Mouse (Mus musculus) urinary bladder, postnatal 10 days (tissue): ENCODE data around the gene Mprip.

Source experiments
- DNase-seq: peaks from one replicate; pipeline ENCODE4 v3.0.0; 2022; ENCODE audit warnings: low spot score

Mprip gene

DNA sequence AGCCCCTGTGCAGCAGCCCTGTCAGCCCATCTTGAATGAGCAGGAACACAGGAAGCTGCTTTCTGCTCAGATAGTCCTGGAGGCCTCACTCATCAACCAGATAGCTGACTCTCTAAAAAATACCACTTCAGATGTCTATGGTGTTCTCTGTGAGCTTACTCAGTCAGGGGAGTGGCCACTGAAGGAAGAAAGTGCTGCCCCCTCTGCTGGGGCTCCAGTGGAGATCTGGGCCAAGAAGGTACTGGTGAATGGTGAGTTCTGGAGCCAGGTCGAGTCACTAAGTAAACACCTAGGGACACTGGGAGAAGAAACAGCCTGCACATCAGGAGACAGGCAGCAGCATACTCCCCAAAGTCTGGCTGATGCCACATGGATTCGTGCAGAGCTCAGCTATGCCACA, 98.5 kb downstream of the Mprip start:
- DNase-seq: no peak

DNA sequence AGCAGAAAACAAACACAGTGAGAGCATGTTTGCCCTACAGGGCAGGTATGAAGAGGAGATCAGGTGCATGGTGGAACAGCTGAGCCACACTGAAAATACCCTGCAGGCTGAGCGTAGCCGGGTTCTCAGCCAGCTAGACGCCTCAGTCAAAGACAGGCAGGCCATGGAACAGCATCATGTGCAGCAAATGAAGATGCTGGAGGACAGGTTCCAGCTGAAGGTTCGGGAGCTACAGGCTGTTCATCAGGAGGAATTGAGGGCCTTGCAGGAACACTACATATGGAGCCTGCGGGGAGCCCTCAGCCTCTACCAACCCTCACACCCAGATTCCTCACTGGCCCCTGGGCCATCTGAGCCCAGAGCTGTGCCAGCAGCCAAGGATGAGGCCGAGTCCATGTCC, 99.7 kb downstream of the Mprip start:
- no peak for DNase-seq

DNA sequence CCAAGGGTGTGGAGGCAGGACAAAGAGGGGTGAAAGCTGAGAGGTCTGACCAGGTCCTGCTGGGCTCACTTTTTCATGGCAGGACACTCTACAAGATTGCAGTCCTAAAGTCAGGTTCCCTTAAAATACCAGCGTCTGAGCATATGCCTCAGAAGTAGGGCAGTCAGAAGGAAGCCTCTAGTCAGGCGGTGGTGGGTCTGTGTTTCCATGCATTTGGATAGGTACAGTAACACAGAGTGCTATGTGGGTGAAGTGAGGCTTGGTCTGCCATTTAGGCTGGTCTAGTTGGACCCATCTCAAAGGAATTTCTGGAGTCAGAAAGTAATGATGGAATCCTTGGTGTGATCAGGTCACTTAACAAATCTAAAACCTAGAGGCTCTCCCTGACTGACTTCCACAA, 108.2 kb downstream of the Mprip start:
- DNase-seq: no peak

DNA sequence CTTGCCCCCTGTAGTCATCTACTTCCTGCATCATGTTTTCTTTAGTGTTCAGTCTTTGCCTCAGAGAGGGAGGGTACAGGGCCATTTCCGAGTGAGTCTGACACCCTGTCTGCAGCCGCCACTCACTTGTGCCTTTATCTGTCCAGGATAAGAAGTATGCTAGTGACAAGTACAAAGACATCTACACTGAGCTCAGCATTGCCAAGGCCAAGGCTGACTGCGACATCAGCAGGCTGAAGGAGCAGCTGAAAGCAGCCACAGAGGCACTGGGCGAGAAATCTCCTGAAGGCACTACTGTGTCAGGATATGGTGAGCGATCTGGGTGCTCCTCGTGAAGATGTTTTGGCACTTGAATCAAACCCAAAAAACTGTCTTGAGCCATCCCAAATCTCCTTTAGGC, 108.6 kb downstream of the Mprip start:
- DNase-seq: no peak

DNA sequence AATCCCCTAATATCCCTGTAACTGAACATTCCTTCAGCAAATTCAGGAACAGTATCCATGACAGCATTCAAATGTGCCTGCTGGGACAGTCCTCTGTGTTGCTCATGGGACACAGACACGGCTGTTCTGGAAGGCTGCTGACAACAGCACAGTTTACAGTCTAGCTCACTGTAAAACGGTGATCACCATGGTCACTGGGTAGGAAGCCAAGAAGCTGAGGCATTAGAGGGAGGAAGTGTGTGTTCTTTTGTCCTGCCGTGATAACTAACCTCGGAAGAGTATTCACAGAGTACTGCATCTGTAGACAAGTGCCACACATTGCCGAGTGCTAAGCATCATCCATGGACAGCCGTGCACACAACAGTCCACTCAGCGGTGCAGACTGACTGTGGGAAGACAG, 109.6 kb downstream of the Mprip start:
- no peak for DNase-seq

DNA sequence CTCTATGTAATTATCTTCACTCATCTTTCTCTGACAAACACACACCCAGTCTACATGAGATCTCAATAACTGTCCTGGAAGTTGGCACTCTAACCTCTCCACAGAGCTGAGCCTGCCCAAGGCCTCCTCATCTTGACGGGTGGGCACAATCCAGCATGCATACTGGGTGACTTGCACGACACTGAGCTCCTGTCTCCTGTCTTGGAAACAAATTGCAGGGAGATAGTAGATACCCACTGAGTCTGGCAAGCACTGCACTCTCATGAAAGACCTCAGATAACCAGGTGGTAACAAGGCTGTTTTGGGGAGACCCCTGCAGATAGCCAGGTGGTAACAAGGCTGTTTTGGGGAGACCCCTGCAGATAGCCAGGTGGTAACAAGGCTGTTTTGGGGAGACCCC, 111.2 kb downstream of the Mprip start:
- no peak for DNase-seq

DNA sequence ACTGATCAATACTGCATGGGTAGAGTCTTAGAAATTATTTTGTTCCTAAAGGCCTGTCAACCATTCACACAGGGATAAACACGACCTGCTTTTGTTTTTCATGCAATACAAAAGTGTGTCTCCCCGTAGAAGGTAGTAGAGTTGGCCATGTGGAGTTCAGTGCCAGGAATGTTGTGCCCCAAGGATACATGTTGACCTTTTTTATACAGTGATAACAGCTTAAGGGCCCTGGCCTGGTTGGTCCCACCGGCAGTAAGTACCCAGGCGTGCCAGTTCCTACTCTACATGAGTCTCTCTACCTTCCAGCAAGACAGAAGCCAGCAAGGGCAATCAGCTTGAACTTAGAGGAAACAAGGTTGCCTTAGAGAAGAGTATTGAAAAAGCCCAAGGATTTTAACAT, 111.8 kb downstream of the Mprip start:
- no peak for DNase-seq

DNA sequence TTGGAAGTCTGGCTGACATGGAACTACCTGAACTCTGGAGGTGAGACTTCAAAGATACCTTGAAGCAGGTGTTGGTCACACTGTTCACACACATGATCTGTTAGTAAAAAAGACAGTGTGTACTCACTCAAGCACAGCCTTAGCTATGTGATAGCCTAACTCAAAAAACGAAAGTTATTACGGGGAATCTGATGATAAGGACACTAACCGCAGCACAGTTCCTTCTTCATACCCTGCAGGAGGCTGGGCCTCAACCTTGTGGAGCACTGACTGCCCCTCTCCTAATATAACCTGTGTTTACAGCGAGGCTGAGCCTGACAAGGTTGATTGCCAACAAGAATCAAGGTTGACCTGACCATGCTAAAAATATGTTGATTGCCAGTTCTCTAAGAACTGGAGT, 113.4 kb downstream of the Mprip start:
- DNase-seq: no peak

DNA sequence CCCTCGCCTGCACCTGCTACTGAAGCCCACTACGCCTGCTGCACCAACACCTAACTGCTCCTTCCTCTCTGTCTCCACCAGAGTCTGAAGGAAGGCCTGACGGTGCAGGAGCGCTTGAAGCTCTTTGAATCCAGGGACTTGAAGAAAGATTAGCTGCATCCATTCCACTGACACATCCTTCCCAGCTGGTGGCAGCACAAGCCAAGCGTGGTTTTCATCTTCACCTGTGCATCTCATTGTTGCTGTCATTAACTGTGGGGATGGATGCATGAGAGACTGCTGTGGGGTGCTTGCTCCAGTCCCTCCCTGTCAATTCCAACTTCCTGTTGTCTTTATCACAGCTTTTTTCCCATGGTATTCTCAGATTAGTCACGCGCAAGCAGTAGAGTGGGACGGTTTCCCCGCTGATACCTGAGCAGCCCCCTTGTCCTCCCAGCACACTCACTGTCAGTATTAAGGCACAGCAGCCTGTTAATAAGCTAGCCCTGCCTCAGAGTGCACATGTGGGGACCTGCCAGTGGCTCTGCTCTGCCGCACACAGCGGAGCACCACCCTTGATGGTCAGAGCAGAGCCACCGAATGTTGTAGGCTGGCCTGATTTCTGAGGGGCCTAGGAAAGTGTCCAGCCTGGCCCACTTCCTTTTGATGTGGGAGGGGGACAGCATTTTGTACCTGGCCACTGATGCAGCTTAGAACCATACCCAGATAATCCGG, 114.5 kb downstream of the Mprip start:
- no peak for DNase-seq

DNA sequence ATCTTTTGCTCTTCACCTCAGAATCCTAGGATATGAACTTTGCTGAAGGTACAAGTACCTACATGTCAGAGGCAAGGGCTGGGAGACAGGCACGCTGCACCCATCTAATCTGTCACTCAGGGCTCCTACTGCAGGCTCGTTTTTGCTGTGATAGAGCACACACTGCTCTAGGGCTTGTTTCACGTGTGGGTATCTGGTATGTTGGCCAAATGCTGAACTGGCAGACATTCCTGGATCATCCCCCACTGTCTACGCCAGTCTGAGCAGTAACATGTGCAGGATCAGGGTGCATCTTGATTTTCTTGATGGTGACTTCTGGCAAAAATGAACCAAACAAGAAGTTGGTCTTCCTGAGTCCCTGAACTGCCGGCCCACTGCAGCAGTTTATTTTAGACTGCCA, 116.2 kb downstream of the Mprip start:
- no peak for DNase-seq

DNA sequence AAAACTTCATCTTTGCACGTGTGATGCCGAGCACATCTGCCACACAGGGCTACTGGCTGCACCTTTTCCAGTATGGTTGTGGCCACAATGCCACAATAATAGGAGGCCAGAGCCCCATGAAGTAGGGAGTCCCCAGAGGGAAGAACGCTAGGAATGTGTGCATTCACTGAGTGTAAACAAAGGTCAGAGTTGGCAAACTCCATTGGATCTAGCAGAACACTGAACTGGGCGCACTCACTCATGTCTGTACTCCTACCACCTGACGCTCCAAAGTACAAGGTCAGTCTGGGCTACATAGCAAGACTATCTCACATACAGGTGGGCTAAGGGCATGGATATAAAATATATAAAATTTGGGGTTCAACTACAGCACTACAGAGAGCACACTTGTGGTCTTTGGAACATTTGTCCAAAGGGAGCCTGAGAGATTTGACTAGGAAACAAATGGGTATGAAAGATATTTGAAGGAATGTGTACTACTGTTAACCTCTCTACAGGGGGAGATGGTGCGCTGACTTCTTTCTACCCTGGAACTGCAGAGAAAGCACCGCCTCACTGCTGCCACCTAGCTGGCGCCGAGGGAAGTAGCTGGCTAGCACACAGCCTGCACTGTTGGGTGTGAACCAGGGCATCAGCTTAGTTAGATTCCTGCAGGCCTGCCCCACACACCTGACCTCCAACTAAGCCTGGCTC, 117.2 kb downstream of the Mprip start:
- DNase-seq: peak; percentile 37

DNA sequence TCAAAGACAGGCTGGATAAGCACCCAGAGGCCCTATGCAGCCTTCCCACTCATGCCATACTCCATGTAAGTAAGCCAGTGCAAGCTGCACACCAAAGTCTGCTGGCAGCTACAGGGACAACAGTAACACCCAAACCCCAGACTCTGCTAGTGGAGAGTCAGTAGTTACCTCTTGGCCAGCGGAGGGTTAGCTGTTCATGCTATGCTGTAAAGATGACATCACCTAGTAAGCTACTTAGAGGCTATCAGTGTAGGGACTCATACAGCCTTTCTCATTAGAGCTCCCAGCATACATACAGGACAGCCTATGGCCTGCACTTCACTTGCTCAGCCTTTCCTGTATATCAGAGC, 117.7 kb downstream of the Mprip start:
- no peak for DNase-seq

DNA sequence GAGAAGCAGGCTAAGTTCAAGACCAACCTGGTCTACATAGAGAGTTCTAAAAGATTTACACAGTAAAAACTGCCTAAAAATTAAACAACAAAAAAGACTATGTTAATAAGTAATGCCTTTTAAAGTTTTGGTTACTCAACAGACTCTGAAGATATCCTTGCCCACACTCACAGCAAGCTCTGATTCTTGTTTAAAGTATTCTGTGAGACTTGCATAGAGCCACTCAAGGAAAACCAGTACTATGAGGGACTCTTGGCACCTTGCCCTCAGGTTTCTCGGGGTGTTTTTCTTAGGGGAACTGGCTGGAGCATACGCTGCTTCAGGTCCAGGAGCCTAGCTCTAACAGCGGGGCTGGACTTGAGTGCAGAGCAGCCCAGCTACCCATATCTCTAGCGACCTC, 118.3 kb downstream of the Mprip start:
- no peak for DNase-seq

DNA sequence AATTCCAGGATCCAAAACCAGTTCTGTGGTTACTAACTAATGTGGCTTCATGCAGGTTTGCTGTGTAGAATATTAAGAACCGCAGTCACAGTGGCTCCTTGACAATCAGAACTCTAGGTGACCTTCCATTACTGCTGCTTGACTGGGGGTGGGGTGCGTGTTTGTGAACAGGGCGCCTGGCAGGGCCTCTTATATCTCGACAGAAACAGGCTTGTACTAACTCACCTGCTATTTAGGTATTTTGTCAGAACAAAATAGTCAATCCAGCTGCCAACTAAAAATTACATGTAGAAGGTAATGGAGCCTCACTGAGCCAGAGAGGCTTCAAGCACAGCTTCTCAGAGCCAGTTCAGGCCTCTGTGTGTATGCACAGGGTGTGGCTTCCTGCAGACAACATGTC, 119.1 kb downstream of the Mprip start:
- no peak for DNase-seq

DNA sequence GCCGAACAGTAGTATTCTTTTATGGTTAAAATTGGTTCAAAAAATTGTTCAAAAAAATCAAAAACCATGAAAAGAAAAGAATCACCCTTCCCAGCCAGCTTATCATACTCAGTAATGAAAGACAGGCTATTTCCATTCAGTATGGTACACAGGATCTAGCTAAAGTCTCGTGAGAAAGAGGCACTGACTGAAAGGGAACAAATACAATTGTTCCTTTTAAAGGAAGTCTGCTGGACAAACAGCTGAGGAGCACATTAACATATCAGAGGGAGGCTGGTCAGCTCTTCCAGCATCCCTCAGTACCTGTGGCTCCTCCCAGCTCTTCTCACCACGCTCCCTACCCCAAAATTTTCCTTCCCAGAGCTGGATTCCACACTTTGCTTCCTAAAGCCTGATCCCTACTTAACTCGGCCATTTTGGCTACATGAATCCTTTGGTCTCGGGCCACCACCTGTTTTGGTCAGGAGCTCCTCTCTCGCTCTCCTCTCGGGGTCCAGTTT, 121.0 kb downstream of the Mprip start:
- DNase-seq: no peak

DNA sequence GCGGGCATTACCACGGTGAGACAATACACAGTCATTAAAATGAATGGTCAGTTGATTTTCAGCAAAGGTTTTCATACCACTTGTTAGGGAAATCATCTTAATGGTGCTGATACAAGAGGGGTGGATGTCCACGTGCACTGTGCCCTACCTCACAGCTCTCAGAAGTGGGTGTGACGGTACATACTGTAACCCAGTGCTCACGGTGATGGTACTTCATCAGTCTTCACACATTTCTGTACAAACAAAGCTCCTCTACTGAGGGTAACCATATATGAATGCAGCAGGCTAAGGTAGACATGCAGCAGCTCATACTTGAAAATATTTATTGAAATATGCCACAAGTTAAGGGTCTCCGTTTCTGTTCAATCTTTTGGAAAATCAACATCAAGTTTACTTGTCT, 122.5 kb downstream of the Mprip start:
- no peak for DNase-seq

DNA sequence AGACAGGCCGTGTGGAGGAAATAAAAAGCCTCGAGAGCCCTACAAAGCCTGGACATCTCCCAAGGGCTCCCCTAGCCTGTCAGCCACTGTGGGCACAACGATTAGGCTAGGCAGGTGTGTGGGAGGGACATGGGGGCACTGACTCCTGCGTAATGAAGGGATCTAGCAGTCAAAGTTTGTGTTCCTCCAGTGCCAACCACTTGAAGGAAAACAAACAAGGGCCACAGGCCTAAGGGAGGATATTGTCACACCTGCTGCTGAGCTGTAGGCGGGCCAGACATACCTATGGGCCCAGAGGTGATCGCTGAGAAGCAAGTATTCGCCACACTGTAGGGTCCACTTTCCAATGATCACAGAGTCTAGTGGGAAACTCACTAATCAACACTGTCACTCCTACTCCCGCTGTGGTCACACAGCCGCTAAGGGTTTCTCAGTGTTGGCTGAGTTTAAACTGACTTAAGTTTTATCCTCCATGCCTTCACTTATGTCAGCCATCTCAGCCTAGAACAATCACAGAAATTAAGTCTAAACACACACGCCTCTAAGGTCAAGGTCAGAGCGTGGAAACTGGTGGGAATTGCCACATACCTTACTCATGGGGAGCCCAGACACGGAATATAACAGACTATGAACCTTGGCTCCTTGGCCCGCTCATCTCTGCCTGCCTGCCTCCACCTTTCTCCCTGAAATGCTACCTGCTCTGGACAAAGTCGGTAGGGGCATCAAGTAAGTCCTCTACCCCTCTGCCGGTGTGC, 125.5 kb downstream of the Mprip start:
- no peak for DNase-seq

DNA sequence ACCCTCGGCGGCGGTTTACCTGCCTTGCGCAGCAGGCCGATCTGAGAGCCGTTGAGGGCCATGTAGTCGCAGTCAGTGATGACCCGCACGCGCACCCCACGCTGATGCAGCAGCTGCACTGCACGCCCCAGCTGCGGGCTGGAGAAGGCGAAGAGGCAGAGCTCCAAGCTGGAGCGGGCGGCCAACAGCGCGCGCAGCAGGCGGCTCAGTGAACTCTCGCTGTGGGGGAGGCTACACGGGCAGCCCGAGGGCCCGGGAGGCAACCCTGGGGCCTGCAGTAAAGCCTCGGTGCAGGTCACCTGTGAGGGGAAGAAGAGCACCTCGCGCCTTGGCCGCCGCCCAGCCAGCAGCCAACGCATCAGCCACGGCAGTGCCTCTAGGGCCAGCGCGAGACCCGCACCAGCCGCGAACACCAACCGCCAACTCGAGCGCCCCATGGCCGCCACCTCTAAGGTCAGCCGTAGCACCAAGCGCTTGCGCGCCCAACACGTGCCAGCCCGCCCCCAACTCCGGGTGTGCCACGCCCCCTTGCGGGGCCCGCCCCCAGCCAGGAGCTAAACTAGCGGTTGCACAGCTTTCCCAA, 126.2 kb downstream of the Mprip start, which contains the start of gene Pld6:
TSS of gene Pld6 (minus strand) at position 447 of the 583 bp plus-strand sequence.
- DNase-seq: no peak

DNA sequence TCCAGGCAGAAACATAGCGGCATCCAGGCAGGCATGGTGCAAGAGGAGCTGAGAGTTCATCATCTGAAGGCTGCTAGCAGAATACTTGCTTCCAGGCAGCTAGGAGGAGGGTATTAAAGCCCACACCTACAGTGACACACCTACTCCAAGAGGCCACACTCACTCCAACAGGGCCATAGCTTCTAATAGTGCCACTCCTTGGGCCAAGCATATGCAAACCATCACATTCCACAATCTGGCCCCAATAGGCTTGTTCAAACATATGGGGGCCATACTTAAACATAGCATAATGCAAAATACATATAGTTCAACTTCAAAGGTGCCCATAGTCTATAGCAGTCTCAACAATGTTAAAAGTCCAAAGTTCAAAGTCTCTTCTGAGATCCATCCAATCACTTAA, 128.2 kb downstream of the Mprip start:
- no peak for DNase-seq

DNA sequence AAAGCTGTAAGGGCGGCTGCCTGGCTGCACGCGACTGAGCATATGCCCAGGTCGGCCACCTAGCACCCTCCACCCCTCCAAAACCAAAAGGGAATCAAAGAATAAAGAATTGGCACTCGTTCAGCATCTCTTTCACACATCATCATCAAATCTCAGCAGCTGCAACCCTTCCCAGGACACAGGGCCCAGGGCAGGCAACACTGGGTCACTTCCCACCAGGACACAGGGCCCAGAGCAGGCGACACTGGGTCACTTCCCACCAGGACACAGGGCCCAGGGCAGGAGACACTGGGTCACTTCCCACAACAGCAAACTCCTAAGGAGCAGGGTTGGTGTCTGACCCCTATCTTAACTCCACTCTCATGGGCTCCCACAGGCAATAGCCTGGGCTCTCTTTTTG, 132.3 kb downstream of the Mprip start:
- no peak for DNase-seq

DNA sequence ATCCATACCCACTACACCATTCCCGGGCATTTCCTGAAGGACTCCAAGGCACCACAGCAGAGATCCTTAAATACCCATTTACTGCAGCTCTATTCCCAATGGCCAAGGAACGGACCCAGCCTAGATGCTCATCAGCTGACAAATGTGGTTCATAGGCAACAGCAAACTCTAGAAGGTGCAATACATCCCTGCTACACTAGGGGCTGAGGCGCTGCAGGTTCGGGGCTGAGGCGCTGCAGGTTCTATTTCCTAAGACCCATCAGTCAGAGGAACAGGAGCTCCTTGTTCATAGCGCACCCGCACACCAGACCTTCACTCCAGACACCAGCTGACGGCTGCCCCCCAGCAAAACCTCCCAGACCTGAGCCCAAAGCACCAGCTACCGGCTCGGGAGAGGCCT, 139.3 kb downstream of the Mprip start:
- no peak for DNase-seq

DNA sequence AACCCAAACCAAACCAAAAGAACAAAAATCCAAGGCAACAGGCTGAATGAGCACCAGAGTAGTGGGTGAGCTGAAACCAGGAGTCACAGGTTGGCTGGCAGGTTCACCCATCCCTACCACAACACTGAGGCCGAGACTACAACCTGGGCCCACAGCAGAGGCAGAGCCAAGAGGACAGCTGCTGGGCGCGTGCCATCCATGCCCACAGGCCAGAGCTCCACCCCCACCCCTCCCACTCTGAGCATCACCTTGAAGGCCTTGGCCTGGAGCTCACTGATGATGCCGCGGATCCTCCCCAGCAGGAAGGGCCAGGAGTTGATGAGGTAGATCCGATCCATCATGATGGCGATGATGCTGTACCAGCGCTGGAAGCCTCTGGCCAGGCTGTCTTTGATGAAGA, 140.8 kb downstream of the Mprip start:
- no peak for DNase-seq

DNA sequence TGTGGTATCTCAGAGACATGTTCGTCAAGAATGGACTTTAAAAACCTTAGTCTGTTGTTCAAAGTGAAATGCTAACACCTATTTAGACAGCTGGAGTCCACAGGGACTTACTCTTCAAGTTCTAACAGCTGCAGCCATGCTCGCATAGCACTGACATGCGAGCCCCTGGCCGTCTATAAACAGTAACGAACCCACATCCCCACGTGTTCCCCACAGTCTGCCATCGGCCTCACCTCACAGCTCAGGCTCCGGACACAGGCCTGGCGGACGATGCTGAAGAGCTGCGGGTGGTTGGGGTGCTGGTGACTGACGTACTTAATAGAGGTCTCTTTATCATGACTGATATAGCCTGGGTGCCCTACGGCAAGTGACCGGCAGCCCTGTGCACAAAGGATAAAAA, 142.4 kb downstream of the Mprip start:
- DNase-seq: no peak
